Mouse (Mus musculus) forebrain, embryonic 13.5 days (tissue): ENCODE results near the gene Tns3. TPM values are rescaled to one million over a fixed set of nuclear protein-coding genes. Genes with fewer than 3 reads are reported as not detected.

ENCODE experiments used
- ATAC-seq: fragments of 200-750 bp; cut with Nextera tagmentation; 2 replicates; pipeline ENCODE4 v1.8.0; 2017
- H3K27ac ChIP-seq: fragments of 300-500 bp; sonication (generic); 2 replicates; pipeline ENCODE4 v1.5.1; 2015; ENCODE audit warnings: inconsistent platforms, mild to moderate bottlenecking, moderate library complexity
- H3K27me3 ChIP-seq: fragments of 300-500 bp; sonication (generic); 2 replicates; pipeline ENCODE4 v1.6.1; 2015; ENCODE audit warnings: mild to moderate bottlenecking, inconsistent platforms
- H3K36me3 ChIP-seq: fragments of 300-500 bp; sonication (generic); 2 replicates; pipeline ENCODE4 v1.6.1; 2015; ENCODE audit warnings: mild to moderate bottlenecking, inconsistent platforms; ENCODE audit not compliant: poor library complexity, severe bottlenecking
- H3K4me1 ChIP-seq: fragments of 300-500 bp; sonication (generic); 2 replicates; pipeline ENCODE4 v1.6.1; 2015; ENCODE audit warnings: inconsistent platforms
- H3K4me2 ChIP-seq: fragments of 300-500 bp; sonication (generic); 2 replicates; pipeline ENCODE4 v1.6.1; 2015; ENCODE audit warnings: inconsistent platforms, mild to moderate bottlenecking, moderate library complexity
- H3K4me3 ChIP-seq: fragments of 300-500 bp; sonication (generic); 2 replicates; pipeline ENCODE4 v1.5.1; 2015; ENCODE audit warnings: mild to moderate bottlenecking, inconsistent platforms
- H3K9ac ChIP-seq: fragments of 300-500 bp; sonication (generic); 2 replicates; pipeline ENCODE4 v1.6.1; 2015; ENCODE audit warnings: mild to moderate bottlenecking, inconsistent platforms
- H3K9me3 ChIP-seq: fragments of 300-500 bp; sonication (generic); replicated peaks from 2 replicates; pipeline ENCODE4 v1.6.1; 2016; ENCODE audit warnings: inconsistent platforms
- WGBS: fragments of 180-500 bp; shearing (Covaris S2); methylation state at CpG from one replicate; pipeline ENCODE4 v1.1.7; 2015; 5-methylcytosine and 5-hydroxymethylcytosine counted together
- polyA plus RNA-seq: library from polyadenylated mRNA; unstranded; fragments of >200 nt; fragmentation: Nextera tagmentation; extraction: Ambion mirVana; gene quantifications from 2 replicates; pipeline ENCODE4 v1.2.1, GENCODE M21; 2015

The Tns3 gene
- polyA plus RNA-seq, 1 experiment from 2014 or later = 6.6 TPM

DNA sequence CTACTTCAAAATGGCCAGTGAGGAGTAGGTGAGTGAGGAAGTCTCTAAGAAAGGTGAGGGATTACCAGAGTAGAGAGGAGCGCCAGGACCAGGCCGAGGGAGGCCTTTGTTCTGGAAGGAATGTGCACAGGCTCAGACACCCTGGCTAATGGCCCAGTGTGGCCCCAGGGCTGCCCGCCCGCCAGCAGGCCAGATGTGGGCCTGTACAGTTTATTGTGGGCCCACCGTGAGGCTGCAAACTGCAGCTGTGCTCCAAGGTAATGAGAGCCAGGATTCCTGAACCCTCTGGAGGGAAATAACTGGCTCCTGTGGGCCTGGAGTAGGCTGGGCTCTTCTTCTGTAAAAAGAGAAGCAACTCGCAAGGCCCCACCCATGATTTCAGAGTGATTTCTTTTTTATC lies 5.3 kb downstream of the Tns3 start:
- Histone ChIP-seq H3K4me3 (no peak overlapping the region), H3K4me2 (no peak overlapping the region), H3K4me1 (peaks cover 28% of the 10 kb centered on the region), H3K36me3 (no peaks in the 10 kb centered on the region), H3K9me3 (no peaks in the 10 kb centered on the region), H3K27me3 (no peaks in the 10 kb centered on the region), H3K9ac (no peak overlapping the region), H3K27ac (no peak overlapping the region)
- no peak for ATAC-seq
- WGBS = 56% methylated on average over 6 of the region's 6 CpGs

DNA sequence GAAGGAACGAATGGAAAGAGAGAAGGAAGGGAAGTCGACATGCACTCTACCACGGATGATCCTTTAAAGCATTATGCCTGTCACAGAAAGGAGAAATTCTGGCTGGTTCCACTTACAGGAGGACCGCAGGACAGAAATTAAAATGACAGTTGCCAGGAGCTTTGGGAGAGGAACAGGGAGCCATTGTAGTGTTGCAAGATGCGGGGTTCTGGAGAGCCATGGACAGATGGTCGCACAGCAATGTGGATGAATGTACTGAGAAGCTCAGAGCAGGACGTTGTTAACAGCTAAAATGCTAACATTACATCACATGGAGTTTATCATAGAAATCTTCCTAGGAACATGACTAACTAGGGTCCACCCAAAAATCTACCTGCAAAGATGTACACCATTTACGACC lies 6.8 kb downstream of the Tns3 start:
- Histone ChIP-seq H3K4me2 (no peak overlapping the region), H3K9ac (no peak overlapping the region), H3K36me3 (no peaks in the 10 kb centered on the region), H3K4me1 (peaks cover 28% of the 10 kb centered on the region), H3K4me3 (no peak overlapping the region), H3K9me3 (no peaks in the 10 kb centered on the region), H3K27ac (no peak overlapping the region), H3K27me3 (no peaks in the 10 kb centered on the region)
- WGBS = 88% methylated on average over 8 of the region's 8 CpGs
- no peak for ATAC-seq

DNA sequence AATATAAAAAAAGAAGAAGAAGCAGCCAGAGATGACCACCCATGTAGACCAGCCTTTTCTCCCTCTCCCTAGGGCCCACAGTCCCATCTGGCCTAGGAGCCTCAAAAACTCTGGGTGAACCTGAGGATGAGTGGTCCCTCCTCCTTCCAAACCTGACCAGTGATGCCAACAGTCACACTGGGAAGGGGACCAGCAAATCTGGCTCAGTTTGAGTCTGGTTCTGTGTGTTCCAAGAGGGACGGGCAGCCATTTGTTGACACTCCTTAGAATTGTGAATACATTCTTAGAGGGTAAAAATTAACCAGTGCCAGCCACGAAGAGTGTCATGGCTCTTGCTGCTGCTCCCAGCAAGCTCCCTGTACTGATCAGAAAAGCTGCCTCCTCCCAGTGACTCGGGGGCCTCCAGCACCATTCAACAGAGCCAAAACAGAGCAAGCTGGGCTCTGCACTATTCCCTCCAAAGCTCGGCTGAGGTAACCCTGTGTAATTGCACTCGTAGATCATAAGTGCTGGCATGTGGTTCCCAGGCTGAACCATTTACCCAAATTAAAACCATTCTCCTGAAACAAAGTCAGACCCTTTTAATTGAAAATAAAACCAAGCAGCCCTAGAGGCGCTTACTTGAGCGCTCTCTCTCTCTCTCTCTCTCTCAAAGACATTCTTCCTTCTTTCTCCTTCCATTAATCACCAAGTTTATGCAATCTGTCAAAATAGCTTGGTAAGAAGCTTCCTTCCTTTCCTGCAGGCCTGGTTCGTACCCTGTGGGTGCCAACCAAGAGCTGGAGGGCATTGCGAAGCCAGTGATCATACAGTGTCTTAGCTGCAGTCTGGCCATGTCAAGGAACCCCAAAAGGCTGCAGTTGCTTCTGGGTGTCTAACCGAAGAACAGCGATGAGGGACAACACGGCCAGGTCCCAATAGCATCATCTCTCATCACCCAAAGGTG lies 7.6 kb downstream of the Tns3 start:
- no peak overlapping the region for H3K9ac ChIP-seq
- no peak overlapping the region for H3K27ac ChIP-seq
- ATAC-seq = 0 out of 2 replicates have a peak, but pooled peaks have one; percentile 48
- no peak overlapping the region for H3K4me3 ChIP-seq
- H3K4me2 ChIP-seq = no peak overlapping the region
- H3K27me3 ChIP-seq = no peaks in the 10 kb centered on the region
- H3K36me3 ChIP-seq = no peaks in the 10 kb centered on the region
- WGBS = 72% methylated on average over 12 of the region's 12 CpGs
- H3K9me3 ChIP-seq = no peaks in the 10 kb centered on the region
- H3K4me1 ChIP-seq = peaks cover 33% of the 10 kb centered on the region

DNA sequence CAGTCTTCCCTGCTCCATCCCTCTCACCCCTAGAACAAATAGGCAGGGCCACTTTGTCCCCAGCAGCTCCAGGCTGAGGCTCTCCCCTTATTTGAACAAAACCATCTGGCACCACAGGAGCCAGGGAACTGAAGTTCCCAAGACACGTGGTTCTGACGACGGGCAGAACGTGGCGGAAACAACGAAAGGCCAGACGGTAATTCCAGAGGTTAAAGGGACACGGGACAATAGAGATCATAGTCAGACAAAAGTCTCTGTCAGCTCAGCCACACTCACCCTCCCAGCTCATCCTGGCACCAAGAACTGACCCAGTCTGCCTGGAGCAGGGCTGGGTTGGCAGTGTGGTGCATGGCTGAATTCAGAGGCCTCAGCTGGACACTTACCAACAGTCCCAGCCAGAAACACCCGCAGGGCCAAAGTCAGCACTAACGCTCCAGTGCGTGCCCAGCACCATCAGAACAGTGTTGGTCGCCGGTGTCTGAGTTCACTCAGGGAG lies 10.5 kb downstream of the Tns3 start:
- no peak for ATAC-seq
- Histone ChIP-seq H3K27ac (0 out of 2 replicates have a peak overlapping the region, but pooled peaks have one; percentile 14), H3K27me3 (no peaks in the 10 kb centered on the region), H3K4me3 (no peak overlapping the region), H3K9ac (no peak overlapping the region), H3K4me1 (peaks cover 39% of the 10 kb centered on the region), H3K36me3 (no peaks in the 10 kb centered on the region), H3K4me2 (no peak overlapping the region), H3K9me3 (no peaks in the 10 kb centered on the region)
- WGBS = 70% methylated on average over 13 of the region's 13 CpGs

DNA sequence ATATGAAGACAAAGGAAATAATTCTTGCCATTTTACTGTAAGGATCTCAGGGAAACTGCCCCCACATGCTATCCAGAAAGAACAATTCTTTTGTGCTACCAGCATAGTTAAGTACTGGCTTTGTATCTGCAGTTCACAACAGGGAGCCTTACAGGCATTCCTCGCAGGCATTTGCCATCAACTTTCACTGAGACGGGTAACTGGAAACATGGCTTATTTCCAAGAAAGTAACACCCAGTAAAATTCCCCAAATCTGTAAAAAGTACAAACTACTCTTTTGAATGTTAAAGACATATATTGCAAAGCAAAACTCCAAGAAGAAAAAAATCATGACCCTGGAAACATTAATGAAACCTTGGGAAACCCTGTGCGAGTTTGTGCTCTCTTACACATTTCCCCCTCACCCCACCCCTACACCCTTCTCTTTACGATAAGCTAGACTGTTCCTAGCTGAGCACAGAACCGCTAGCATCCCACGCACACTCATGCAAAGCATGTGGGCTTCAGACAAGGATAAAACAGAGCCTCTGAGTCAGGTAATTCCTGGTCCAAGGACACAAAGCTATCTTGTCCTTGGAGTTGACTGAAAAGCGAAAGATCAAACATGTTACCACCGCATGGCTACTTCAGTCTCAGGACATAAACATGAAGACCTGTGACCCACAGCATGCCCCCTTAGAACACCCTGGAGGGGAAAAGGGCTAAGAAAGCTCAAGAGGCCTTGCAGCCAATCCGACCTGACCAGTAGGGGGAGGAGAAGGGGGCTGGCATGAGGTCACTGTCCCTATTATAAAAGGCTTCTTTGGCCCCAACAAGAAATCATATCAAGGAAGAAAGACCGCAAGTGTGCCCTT lies 11.3 kb downstream of the Tns3 start:
- Histone ChIP-seq H3K4me2 (no peak overlapping the region), H3K36me3 (no peaks in the 10 kb centered on the region), H3K9me3 (no peaks in the 10 kb centered on the region), H3K27me3 (no peaks in the 10 kb centered on the region), H3K4me3 (no peak overlapping the region), H3K9ac (no peak overlapping the region), H3K27ac (peak overlapping the region; percentile 14; the same call in 1 of the 2 replicates), H3K4me1 (peaks cover 40% of the 10 kb centered on the region)
- 38% methylated on average over 10 of the region's 10 CpGs for WGBS
- 0 out of 2 replicates have a peak, but pooled peaks have one; percentile 39 for ATAC-seq

DNA sequence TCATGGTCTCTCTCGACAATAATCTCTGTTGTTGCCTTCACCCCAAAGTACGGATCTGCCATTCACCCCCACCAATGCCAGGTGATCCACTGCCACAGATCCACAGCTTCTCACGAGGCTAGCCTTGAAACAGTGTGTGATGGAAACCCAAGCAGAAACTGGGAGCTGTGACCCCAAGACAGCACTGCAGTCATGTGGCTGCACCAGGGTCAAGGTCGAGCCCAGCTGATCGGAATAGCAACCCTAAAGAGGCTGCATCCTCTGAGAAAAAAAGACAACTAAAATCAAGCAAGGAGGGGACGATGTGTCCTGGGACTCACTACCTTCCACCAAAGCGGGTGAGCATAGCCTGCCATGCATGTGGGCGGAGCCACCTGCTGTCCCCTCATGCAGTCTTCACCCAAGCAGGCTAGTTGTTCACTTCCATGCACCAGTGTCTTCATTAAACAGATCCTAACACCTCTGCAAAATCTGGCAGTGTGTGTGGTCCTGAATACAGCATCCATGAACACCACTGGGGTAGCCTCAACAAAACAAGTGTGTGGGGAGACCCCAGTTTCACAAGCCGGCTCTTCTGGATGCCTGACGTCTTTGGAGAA lies 12.1 kb downstream of the Tns3 start:
- Histone ChIP-seq H3K4me2 (no peak overlapping the region), H3K9me3 (no peaks in the 10 kb centered on the region), H3K36me3 (no peaks in the 10 kb centered on the region), H3K27ac (peak overlapping the region; percentile 2; the same call in 1 of the 2 replicates), H3K4me3 (no peak overlapping the region), H3K4me1 (peaks cover 40% of the 10 kb centered on the region), H3K9ac (no peak overlapping the region), H3K27me3 (no peaks in the 10 kb centered on the region)
- WGBS = 65% methylated on average over 10 of the region's 10 CpGs
- ATAC-seq = peak; percentile 40; the same call in 1 of the 2 replicates

DNA sequence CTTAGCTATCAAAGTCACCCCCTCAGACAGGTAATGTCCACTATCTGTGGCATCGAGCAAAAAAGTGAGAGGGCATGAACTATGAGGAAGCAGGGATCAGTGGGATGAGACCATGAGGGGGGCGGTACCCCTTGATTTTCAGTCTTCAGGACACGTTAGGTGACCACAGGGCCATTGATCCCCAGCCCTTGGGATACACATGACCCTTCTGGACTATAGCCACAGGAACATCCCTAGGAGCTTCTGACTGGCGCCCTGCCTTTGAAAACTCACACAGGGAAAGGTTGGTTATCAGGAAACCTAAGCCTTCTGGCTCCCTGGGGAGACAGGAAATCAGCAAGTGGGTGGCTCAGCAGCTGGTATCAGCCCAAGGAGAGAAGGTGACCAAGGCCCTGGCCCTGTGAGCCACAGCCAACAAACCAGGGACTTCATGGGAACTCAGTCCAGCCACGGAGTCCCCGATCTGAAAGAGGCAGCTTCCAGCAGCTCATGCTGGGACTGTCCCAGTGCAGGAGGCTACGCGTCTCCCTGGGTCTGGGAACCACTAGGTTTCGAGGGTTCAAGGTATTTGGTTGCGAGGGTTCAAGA lies 12.8 kb downstream of the Tns3 start:
- Histone ChIP-seq H3K9me3 (no peaks in the 10 kb centered on the region), H3K4me2 (no peak overlapping the region), H3K27me3 (no peaks in the 10 kb centered on the region), H3K4me1 (peaks cover 38% of the 10 kb centered on the region), H3K27ac (no peak overlapping the region), H3K9ac (no peak overlapping the region), H3K36me3 (no peaks in the 10 kb centered on the region), H3K4me3 (no peak overlapping the region)
- ATAC-seq = no peak
- 91% methylated on average over 10 of the region's 10 CpGs for WGBS

DNA sequence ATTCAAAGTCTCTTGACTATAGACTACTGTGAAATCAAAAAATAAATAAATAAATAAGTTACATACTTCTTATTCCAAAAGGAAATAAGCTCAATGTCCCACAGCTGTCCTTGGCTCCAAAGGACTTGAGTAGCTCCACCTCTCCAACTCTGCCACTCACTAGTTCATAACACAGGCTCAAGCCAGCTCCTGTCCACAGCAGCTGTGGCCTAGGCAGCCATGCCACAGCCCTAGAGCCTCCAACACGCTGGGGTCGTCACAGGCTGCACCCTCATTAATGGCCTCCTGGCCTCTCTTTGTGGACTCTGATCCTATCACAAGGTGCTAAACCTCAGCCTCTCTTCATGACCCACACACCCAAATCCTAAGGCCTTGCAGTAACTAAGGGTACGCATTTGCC lies 18.7 kb downstream of the Tns3 start:
- Histone ChIP-seq H3K27ac (no peak overlapping the region), H3K4me2 (no peak overlapping the region), H3K4me1 (peaks cover 11% of the 10 kb centered on the region; the same call in 1 of the 2 replicates), H3K9ac (no peak overlapping the region), H3K36me3 (no peaks in the 10 kb centered on the region), H3K27me3 (no peaks in the 10 kb centered on the region), H3K9me3 (no peaks in the 10 kb centered on the region), H3K4me3 (no peak overlapping the region)
- ATAC-seq = no peak
- 91% methylated on average over 3 of the region's 3 CpGs for WGBS

DNA sequence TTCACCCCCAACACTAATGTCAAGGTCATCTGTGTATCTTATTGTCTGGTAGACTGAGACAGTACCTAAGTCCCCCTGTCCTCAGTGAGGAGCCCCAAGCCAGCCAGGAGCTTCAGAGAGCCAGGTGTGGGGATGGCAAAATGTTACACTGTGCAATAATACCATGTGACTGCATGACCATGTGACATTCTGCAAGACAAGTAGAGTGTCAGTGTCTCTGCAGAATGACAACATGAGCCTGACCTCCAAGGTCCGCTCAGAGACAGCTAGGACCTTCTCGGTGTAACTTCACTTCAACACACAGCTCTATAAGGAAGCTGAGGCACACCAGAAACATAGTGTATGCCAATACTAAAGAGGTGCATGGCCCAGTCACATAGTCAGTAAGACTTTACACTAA lies 20.1 kb downstream of the Tns3 start:
- 98% methylated on average over 2 of the region's 2 CpGs for WGBS
- no peak overlapping the region for H3K27ac ChIP-seq
- peaks cover 14% of the 10 kb centered on the region; the same call in 1 of the 2 replicates for H3K4me1 ChIP-seq
- H3K9me3 ChIP-seq = no peaks in the 10 kb centered on the region
- H3K9ac ChIP-seq = no peak overlapping the region
- no peaks in the 10 kb centered on the region for H3K36me3 ChIP-seq
- H3K4me3 ChIP-seq = no peak overlapping the region
- no peak overlapping the region for H3K4me2 ChIP-seq
- no peak for ATAC-seq
- H3K27me3 ChIP-seq = no peaks in the 10 kb centered on the region

DNA sequence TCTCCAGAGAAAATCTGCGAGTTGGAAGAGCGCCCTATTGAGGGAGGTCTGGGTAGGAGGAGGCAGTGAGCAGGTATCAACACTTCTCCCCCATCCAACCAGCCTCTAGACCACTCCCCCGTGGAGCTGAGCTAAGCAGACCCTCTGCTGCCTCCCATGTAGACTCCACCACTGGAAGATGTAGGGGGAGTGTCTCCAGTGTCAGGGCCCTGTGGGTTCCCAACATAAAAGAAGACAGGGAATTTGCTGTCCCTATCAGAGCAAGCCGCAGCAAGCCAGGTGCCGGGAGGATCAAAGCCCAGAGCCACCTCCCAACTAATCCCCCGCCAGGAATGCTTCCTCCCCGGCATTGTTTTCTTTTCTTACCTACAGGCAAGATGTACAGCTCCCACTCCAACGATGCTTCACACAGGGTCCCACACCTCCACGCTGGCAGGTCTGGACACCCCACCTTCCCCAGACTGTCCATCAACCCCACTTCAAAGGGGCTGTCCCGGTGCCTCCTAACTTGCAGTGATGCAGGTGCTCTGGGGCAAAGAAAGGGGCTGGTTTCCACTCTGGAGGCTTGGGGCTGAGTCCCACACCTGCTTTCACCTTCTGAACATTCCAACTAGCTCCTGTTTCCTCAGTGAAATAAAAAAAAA lies 22.6 kb downstream of the Tns3 start:
- ATAC-seq = no peak
- H3K4me2 ChIP-seq = no peak overlapping the region
- WGBS = 44% methylated on average over 10 of the region's 10 CpGs

DNA sequence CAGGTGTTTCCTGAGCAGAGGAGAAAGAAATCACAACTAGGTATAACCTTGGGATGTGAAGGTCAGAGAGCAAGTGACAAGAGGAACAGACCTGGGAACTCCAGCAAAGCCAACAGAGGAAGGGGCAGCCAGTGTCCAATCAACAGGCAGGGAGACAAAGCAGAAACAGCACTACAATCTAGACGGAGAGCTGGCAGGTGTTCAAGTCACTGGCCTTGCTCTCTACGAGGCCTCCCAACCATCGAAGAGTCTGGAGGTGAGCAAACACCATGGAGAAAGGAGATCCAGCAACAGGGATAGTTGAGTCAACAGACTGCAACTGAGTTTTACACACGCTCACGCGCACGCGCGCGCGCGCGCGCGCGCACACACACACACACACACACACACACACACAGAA lies 24.6 kb downstream of the Tns3 start:
- H3K27me3 ChIP-seq = no peaks in the 10 kb centered on the region
- ATAC-seq = no peak
- H3K4me3 ChIP-seq = no peak overlapping the region
- 95% methylated on average over 16 of the region's 16 CpGs for WGBS
- no peaks in the 10 kb centered on the region for H3K9me3 ChIP-seq
- H3K27ac ChIP-seq = no peak overlapping the region
- H3K4me1 ChIP-seq = 0 out of 2 replicates have a peak, but pooled peaks cover 6% of the 10 kb centered on the region
- H3K9ac ChIP-seq = no peak overlapping the region
- H3K36me3 ChIP-seq = no peaks in the 10 kb centered on the region
- H3K4me2 ChIP-seq = no peak overlapping the region

More for the DNA sequence above, 22.6 kb downstream of the Tns3 start:
- H3K9ac ChIP-seq = no peak overlapping the region
- no peak overlapping the region for H3K4me3 ChIP-seq
- H3K36me3 ChIP-seq = no peaks in the 10 kb centered on the region
- H3K27ac ChIP-seq = no peak overlapping the region
- no peaks in the 10 kb centered on the region for H3K27me3 ChIP-seq
- H3K4me1 ChIP-seq = 0 out of 2 replicates have a peak, but pooled peaks cover 6% of the 10 kb centered on the region
- no peaks in the 10 kb centered on the region for H3K9me3 ChIP-seq
